Mouse (Mus musculus) midbrain, embryonic 12.5 days (tissue): Measurements from ENCODE around the gene Eme2. TPM values are rescaled to one million over a fixed set of nuclear protein-coding genes. Genes with fewer than 3 reads are reported as not detected.
A peak's percentile ranks its signal among the peaks of the same experiment; 100 is the strongest.

ENCODE experiments used
- ATAC-seq: fragments of 200-750 bp; cut with Nextera tagmentation; 2 replicates; pipeline ENCODE4 v1.8.0; 2017; ENCODE audit warnings: low read depth, moderate TSS enrichment, moderate library complexity; ENCODE audit not compliant: low FRiP score
- H3K27ac ChIP-seq: fragments of 300-500 bp; sonication (generic); replicated peaks from 2 replicates; pipeline ENCODE4 v1.5.1; 2016; ENCODE audit warnings: mild to moderate bottlenecking
- H3K27me3 ChIP-seq: fragments of 300-500 bp; sonication (generic); 2 replicates; pipeline ENCODE4 v1.6.1; 2016; ENCODE audit warnings: mild to moderate bottlenecking
- H3K36me3 ChIP-seq: fragments of 300-500 bp; sonication (generic); 2 replicates; pipeline ENCODE4 v1.6.1; 2016
- H3K4me1 ChIP-seq: fragments of 300-500 bp; sonication (generic); 2 replicates; pipeline ENCODE4 v1.6.1; 2016
- H3K4me2 ChIP-seq: fragments of 300-500 bp; sonication (generic); replicated peaks from 2 replicates; pipeline ENCODE4 v1.6.1; 2016; ENCODE audit warnings: mild to moderate bottlenecking, moderate library complexity
- H3K4me3 ChIP-seq: fragments of 300-500 bp; sonication (generic); 2 replicates; pipeline ENCODE4 v1.5.1; 2016; ENCODE audit warnings: mild to moderate bottlenecking
- H3K9ac ChIP-seq: fragments of 300-500 bp; sonication (generic); replicated peaks from 2 replicates; pipeline ENCODE4 v1.6.1; 2016; ENCODE audit warnings: mild to moderate bottlenecking, moderate library complexity
- H3K9me3 ChIP-seq: fragments of 300-500 bp; sonication (generic); 2 replicates; pipeline ENCODE4 v1.6.1; 2016; ENCODE audit warnings: mild to moderate bottlenecking
- WGBS: fragments of 180-500 bp; shearing (Covaris S2); methylation state at CpG from one replicate; pipeline ENCODE4 v1.1.7; 2016; 5-methylcytosine and 5-hydroxymethylcytosine counted together
- polyA plus RNA-seq: library from polyadenylated mRNA; unstranded; fragments of >200 nt; fragmentation: Nextera tagmentation; extraction: Ambion mirVana; gene quantifications from 2 replicates; pipeline ENCODE4 v1.2.1, GENCODE M21; 2016

Gene Eme2
- polyA plus RNA-seq, 1 experiment from 2014 or later: 43.6 TPM

- no peak for ATAC-seq
- Histone ChIP-seq H3K9ac (no peak overlapping the region), H3K4me2 (no peak overlapping the region), H3K4me3 (no peak overlapping the region), H3K36me3 (peaks cover 35% of the 10 kb centered on the region), H3K9me3 (no peaks in the 10 kb centered on the region), H3K27me3 (no peaks in the 10 kb centered on the region), H3K27ac (no peak overlapping the region), H3K4me1 (no peaks in the 10 kb centered on the region)
- 94% methylated on average over 3 of the region's 3 CpGs for WGBS
These were observed 33.1 kb downstream of the Eme2 start for GRCm38 (mm10) chr17:24861785-24862184.

DNA sequence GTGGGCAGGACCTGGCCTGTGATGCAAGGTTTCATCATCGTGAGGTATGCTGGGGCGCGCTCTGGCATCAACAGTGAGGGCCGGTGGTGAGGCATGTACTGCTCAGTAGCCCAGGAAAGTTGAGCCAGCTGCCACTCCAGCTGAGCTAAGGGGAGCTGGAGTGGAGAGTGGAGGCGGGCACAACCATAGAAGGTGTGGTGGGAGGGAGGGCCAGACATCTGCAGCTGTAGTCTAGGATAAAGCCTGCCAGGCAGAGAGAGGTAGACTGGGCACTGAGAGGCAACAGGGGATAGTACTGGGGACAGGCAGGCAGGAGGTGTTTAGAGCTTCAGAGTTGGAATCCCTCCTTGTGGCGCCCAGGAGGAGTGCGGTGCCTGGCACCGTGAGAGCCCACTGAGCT lies 34.8 kb downstream of the Eme2 start:
- Histone ChIP-seq H3K4me3 (no peak overlapping the region), H3K36me3 (peaks cover 42% of the 10 kb centered on the region), H3K4me1 (no peaks in the 10 kb centered on the region), H3K9me3 (no peaks in the 10 kb centered on the region), H3K4me2 (no peak overlapping the region), H3K27me3 (no peaks in the 10 kb centered on the region), H3K9ac (no peak overlapping the region), H3K27ac (no peak overlapping the region)
- ATAC-seq: no peak
- 90% methylated on average over 8 of the region's 8 CpGs for WGBS

DNA sequence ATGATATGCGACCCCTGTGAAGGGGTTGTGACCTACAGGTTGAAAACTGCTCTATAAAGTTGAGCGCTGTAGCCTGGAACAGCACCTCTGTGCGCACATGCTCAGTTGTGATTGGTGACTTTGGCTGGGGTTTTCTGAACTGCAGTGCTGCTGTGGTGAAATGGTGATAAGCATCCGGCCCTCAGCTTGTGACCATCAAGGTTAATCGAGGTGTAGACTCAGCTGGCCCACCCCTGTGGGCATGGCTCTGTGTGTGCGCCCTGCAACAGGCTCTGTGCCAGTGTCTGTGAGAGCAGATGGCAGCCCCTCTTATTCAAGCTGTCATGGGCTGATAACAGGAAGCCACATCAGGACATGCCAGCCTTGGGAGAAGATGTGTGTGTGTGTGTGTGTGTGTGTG lies 35.9 kb downstream of the Eme2 start:
- Histone ChIP-seq H3K9me3 (no peaks in the 10 kb centered on the region), H3K27ac (no peak overlapping the region), H3K27me3 (no peaks in the 10 kb centered on the region), H3K4me3 (no peak overlapping the region), H3K4me1 (no peaks in the 10 kb centered on the region), H3K9ac (no peak overlapping the region), H3K36me3 (peaks cover 42% of the 10 kb centered on the region), H3K4me2 (no peak overlapping the region)
- no peak for ATAC-seq
- WGBS: 89% methylated on average over 6 of the region's 6 CpGs

GRCm38 (mm10) chr17:24857831-24858470 lies 36.9 kb downstream of the Eme2 start:
- Histone ChIP-seq H3K36me3 (peaks cover 44% of the 10 kb centered on the region), H3K27ac (no peak overlapping the region), H3K4me3 (no peak overlapping the region), H3K27me3 (no peaks in the 10 kb centered on the region), H3K4me1 (no peaks in the 10 kb centered on the region), H3K9me3 (no peaks in the 10 kb centered on the region), H3K9ac (no peak overlapping the region), H3K4me2 (no peak overlapping the region)
- no peak for ATAC-seq
- 83% methylated on average over 8 of the region's 8 CpGs for WGBS

DNA sequence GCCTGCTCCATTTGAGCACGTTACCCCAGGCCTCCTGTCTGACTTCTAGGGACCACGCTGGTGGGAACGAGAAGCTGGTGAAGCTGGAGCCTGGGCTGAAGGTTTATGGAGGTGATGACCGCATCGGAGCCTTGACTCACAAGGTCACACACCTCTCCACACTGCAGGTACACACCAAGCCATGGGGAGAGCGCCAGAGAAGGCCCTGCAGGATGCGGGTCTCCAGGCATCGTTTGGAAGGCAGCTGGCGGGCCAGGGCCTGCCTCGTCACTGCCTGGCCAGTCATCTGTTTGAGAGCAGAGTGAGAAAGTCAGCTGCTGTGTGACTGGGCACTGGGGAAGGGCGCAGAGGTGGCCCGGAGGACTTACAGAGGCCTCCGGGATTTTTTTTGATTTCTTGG lies 38.3 kb downstream of the Eme2 start:
- H3K9me3 ChIP-seq: no peaks in the 10 kb centered on the region
- H3K27ac ChIP-seq: no peak overlapping the region
- no peak overlapping the region for H3K9ac ChIP-seq
- ATAC-seq: no peak
- H3K27me3 ChIP-seq: peaks cover 3% of the 10 kb centered on the region
- no peak overlapping the region for H3K4me3 ChIP-seq
- WGBS: 91% methylated on average over 13 of the region's 13 CpGs
- H3K4me1 ChIP-seq: no peaks in the 10 kb centered on the region
- peaks cover 33% of the 10 kb centered on the region for H3K36me3 ChIP-seq
- no peak overlapping the region for H3K4me2 ChIP-seq

GRCm38 (mm10) chr17:24855838-24856464 lies 38.9 kb downstream of the Eme2 start:
- 86% methylated on average over 3 of the region's 3 CpGs for whole genome bisulfite sequencing
- no peak overlapping the region for H3K9ac ChIP-seq

DNA sequence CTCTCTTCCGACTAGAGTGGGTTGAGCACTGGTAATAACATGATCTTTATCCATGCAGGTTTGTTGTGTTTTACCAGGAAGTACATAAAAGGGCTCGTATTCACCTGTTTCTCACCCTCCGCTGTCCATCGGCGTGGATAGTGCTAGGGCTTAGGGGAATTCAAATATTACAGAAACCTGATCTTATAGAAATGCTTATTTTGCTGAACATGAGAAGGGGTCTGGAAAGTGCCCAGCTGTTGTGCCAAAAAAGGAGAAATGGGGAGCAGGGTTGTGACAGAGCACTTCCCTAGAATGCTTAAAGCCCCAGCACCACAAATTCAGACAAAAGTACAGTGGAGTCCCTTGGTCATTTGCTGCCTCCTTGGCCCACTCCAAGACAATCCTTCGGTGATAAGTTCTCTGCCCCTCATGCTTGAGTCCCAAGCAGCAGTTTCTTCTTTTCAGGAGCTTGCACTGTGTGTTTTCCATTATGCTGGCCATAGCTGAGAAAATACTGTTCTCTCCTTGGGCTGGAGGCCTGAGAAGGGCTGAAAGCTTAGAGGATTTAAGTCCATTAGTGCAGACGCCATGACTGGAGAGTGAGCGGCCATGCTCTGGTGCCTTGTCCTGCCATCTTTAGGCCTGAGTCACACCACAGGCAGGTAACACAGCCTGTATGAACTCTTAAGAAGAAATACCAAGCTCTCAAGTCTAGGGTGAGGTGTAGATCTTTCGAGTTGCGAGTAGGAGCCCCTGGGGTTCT lies 43.3 kb downstream of the Eme2 start:
- Histone ChIP-seq H3K4me2 (peak overlapping the region; percentile 94), H3K4me3 (peak overlapping the region; percentile 78), H3K9ac (peak overlapping the region; percentile 75), H3K27me3 (peaks cover 12% of the 10 kb centered on the region), H3K9me3 (no peaks in the 10 kb centered on the region), H3K4me1 (peaks cover 21% of the 10 kb centered on the region), H3K36me3 (peaks cover 14% of the 10 kb centered on the region), H3K27ac (no peak overlapping the region)
- ATAC-seq: no peak
- 78% methylated on average over 10 of the region's 10 CpGs for WGBS

More at GRCm38 (mm10) chr17:24855838-24856464, 38.9 kb downstream of the Eme2 start:
- no peak for ATAC-seq
- H3K4me2 ChIP-seq: no peak overlapping the region
- H3K27me3 ChIP-seq: peaks cover 9% of the 10 kb centered on the region
- H3K27ac ChIP-seq: no peak overlapping the region
- H3K9me3 ChIP-seq: no peaks in the 10 kb centered on the region
- H3K4me1 ChIP-seq: peaks cover 6% of the 10 kb centered on the region
- H3K4me3 ChIP-seq: no peak overlapping the region
- peaks cover 27% of the 10 kb centered on the region for H3K36me3 ChIP-seq

DNA sequence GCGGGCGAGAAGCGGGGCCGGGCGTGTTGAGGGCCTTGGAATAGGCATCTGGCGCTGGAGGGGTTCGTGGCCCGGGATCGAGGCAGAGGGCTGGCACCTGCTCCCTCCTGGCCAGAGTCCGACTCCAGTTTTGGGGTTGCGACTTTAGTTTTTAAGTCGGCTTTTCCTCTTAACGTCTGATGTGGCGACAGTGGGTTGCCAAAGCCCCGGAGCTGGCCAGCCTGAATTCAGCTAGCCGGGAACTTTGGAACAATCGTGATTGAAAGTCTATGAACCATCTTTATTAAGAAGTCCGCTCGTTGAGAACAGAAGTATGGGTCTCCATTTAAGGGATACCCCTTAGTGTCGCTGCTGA lies 44.1 kb downstream of the Eme2 start:
- Histone ChIP-seq H3K27me3 (peaks cover 12% of the 10 kb centered on the region), H3K4me2 (peak overlapping the region; percentile 94), H3K9me3 (no peaks in the 10 kb centered on the region), H3K9ac (peak overlapping the region; percentile 75), H3K27ac (peak overlapping the region; percentile 94; the same call in 1 of the 2 replicates), H3K4me3 (peak overlapping the region; percentile 78), H3K36me3 (peaks cover 10% of the 10 kb centered on the region), H3K4me1 (peaks cover 21% of the 10 kb centered on the region)
- ATAC-seq: no peak
- WGBS: 1% methylated on average over 20 of the region's 20 CpGs

- WGBS: 0% methylated on average over 58 of the region's 58 CpGs
- ATAC-seq: peak; percentile 100
- peaks cover 12% of the 10 kb centered on the region for H3K27me3 ChIP-seq
These were observed 44.7 kb downstream of the Eme2 start, which contains the start of gene Fahd1 for GRCm38 (mm10) chr17:24850065-24850772. TSS of gene Fahd1 (minus strand) at chr17:24850364.

GRCm38 (mm10) chr17:24849733-24850064 lies 45.2 kb downstream of the Eme2 start:
- peak overlapping the region; percentile 94 for H3K27ac ChIP-seq
- 0% methylated on average over 21 of the region's 21 CpGs for WGBS
- peak overlapping the region; percentile 78 for H3K4me3 ChIP-seq
- H3K4me2 ChIP-seq: peak overlapping the region; percentile 94
- H3K27me3 ChIP-seq: peaks cover 12% of the 10 kb centered on the region
- H3K4me1 ChIP-seq: peaks cover 21% of the 10 kb centered on the region
- H3K36me3 ChIP-seq: peaks cover 7% of the 10 kb centered on the region
- ATAC-seq: peak; percentile 55
- H3K9ac ChIP-seq: peak overlapping the region; percentile 67
- no peaks in the 10 kb centered on the region for H3K9me3 ChIP-seq

More at GRCm38 (mm10) chr17:24850065-24850772, 44.7 kb downstream of the Eme2 start, which contains the start of gene Fahd1:
- H3K4me1 ChIP-seq: peaks cover 21% of the 10 kb centered on the region
- H3K4me3 ChIP-seq: peak within 1 kb of the TSS; percentile 78
- no peaks in the 10 kb centered on the region for H3K9me3 ChIP-seq
- H3K27ac ChIP-seq: peak within 1 kb of the TSS; percentile 94
- peak within 1 kb of the TSS; percentile 94 for H3K4me2 ChIP-seq
- peak within 1 kb of the TSS; percentile 75 for H3K9ac ChIP-seq
- peaks cover 7% of the 10 kb centered on the region for H3K36me3 ChIP-seq

DNA sequence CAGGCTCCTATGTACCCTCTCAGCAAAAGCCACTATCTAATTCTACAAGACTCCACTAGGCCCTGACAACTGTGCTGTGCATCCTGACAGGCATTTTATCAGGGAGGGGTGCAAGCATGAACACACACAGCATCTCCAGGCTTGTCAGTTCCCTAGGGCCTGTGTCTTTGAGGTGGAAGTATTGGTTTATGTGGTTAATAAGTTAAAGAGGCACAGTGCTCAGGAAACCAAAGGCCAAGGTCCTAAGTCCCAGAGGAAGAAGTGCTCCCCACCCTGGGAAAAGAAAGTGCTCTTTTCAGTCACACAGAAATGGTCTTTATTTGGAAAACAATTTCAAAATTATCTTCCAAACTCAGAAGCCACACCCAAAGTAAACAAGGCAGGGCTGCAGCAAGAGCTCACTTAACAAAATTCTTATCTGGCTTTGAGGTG lies 46.3 kb downstream of the Eme2 start:
- Histone ChIP-seq H3K4me1 (peaks cover 21% of the 10 kb centered on the region), H3K27ac (no peak overlapping the region), H3K4me3 (no peak overlapping the region), H3K9me3 (no peaks in the 10 kb centered on the region), H3K9ac (no peak overlapping the region), H3K4me2 (peak overlapping the region; percentile 94), H3K27me3 (peaks cover 16% of the 10 kb centered on the region), H3K36me3 (peaks cover 5% of the 10 kb centered on the region)
- no peak for ATAC-seq

- no peaks in the 10 kb centered on the region for H3K36me3 ChIP-seq
- no peak overlapping the region for H3K4me3 ChIP-seq
- 94% methylated on average over 1 of the region's 1 CpGs for WGBS
- peaks cover 21% of the 10 kb centered on the region for H3K4me1 ChIP-seq
- no peak overlapping the region for H3K27ac ChIP-seq
- H3K9ac ChIP-seq: no peak overlapping the region
- no peaks in the 10 kb centered on the region for H3K9me3 ChIP-seq
- no peak overlapping the region for H3K4me2 ChIP-seq
- H3K27me3 ChIP-seq: peaks cover 16% of the 10 kb centered on the region
- ATAC-seq: no peak
These were observed 47.5 kb downstream of the Eme2 start for GRCm38 (mm10) chr17:24847386-24847785.
